Mouse (Mus musculus): Measurements from ENCODE around the gene Esrp2. TPM values are rescaled to one million over a fixed set of nuclear protein-coding genes. Genes with fewer than 3 reads are reported as not detected.

The Esrp2 gene
- total RNA-seq, 2 experiments from 2014 or later: 0.35 to 1.4 TPM

DNA sequence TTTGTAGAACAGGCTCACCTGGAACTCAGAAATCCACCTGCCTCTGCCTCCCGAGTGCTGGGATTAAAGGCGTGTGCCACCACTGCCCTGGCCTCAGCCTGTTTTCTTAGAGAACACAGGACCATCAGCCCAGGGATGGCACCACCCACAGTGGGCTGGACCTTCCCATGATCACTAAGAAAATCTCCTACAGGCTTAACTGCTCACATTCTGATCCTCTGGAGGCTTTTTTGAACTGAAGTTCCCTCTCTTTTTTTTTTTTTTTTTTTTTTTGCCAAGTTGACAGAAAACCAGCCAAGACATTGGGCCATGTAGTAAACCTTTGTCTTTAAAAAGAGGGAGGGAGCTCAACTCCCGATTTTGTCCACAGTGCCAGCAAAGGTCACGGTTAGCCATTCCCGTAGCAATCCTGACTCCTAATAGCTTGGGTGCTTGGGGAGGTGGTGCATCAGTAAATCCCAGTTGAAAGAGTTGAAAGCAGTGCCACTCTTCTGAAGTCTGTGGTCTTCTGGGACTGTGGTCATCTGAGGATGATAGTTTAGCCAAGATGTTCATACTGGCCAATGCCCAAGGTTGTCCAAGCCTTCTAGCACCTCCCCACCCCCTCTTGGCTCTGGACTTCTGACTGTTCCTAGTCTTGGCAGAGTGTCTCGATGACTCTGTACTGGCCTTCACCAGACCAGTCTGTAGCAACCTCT lies 11.2 kb upstream of the Esrp2 start:
- peak; percentile 51 to 68 for DNase-seq

DNA sequence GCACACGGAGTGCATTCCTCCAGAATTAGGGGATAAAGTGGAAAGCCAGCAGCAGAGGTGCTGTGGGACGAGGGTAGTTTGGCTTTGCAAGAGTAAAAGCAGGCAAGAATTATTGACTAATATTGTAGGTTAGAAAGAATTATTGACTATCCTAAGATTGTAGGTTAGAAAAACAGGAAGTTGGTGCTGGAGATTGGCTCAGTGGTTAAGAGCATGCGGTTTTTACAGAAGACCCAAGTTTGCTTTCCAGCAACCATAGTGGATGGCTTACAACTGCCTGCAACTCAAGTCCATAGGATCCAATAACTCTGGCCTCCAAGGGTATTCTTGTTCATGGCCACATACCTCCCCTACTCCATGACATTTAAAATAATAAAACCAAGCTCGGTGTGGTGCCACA lies 9.2 kb upstream of the Esrp2 start:
- no peak for DNase-seq

DNA sequence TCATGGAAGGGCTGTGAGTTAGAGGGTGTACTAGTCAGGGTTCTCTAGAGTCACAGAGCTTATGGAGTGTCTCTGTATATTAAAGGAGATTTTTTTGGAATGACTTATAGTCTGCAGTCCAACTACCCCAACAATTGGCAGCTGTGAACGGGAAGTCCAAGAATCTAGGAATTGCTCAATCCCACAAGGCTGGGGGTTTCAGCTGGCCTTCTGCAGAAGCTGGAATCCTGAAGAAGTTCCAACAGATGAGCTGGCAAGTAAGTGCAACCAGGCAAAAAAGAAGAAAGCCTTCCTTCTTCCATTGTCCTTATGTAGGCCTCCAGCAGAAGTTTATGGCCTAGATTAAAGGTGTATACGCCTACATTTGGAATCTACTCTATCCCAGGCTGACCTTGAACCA lies 8.6 kb upstream of the Esrp2 start:
- DNase-seq: peak; percentile 42 to 74

DNA sequence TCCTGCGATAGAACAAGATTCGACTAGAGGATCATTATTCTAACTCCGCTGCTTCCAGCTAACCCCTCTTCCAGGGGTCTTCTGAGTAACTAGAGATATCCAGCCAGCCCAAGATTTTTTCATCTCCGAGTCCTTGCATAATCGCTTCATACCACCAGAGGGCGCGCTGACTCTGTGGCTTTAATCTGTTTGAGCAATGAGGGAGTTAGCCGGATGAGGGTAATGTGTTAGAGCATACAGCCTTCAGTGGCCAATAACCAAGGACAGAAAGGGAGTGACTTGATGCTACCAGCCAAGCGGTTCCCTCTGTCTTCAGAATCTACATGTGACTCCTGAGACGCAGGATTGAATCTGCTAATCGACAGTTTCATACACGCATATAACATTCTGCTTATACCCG lies 4.0 kb upstream of the Esrp2 start:
- DNase-seq: peak; percentile 79 to 94

DNA sequence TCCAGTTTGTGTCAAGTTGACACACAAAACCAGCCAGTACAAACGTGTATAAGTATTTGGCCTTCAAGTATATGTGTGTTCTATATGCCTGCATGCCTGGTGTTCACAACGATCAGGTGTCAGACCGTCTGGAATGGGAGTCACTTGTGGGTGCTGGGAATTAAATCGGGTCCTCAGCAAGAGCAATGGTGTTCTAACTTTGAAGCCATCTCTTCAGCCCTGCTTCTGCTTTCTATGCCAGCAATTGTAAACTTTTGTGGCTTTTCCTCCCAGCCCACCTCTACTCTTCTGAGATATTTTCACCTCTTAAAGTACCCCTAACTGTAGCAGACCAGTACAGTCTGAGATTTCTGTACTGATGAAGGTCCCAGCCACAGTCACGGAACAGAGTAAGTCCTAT lies 3.4 kb upstream of the Esrp2 start:
- DNase-seq: no peak

DNA sequence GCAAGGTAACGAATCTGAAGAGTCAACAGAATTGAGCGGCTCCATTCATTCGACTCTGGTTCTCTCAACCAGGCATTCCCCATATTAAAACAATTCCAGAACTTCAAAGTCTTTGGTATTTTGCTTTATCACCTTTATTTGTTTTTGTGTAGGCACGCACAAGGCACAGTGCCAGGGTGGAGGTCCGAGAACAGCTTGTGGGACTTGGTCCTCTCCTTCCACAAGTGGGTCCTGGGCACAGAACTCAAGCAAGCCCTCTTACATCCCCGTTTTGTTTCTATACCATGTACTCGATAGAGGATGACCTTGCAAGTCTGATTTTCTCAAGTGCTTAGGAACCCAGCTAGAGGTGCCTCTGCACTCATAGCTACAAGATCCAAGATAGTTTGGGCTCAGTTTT lies 1.8 kb upstream of the Esrp2 start:
- DNase-seq: no peak

DNA sequence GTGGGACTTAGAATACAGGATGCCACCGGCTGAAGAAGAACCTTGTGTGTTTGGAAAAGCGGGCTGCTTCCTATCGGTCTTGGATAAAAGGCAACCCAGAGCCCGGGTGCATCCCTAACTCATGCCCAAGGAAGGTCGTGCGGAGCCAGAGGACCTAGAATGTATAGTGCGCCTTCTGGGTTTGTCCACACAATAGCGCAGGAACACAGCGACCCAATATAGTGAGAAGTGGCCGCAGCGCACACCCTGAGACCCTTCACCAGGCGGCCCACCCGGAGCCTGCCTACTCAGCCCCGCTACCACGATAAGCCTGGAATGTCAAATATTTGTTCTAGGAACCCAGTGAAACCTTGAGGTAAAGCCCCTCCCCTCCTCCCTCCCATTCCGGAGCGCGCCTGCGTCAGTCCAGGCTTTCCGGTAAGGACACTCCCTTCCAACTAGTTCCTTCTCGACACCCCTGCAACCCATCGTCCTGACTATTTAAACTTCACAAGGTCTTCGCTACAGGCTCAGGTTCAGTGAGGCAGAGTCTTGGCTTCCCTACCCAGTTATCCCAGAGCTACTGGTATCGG lies 1.2 kb upstream of the Esrp2 start:
- DNase-seq: peak; percentile 84 to 85

DNA sequence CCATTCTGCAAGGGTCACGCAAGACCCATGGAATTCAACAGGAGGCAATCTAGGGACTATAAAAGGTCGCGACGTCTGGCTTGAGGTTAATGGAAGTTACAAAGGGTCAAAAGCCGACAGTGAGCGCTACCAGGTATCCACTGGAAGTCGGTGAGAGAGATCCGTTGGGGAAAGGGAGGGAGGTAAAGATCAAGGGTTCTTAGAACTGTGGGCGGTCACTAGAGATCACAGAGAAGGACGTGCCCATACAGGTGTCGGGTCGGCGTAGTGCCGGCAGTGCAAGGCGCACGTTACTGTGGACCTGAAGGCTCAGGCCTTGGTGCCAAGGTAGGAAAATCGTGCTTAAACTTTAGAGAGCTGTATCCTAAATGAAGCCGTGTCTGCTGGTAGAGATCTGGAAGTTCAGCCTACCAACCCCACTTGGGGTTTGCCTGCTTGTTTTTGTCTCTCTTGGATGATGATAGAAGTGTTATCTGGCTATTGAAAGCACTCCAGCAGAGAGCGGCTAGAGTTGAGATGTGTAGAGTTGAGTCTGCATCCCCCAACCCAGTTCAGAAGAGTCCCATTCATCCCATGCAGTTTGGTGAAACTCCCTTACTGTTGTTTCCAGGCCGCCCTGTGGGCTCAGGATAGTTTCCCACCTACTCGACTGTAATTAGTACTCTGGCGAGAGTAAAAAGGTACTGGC lies 588 bp upstream of the Esrp2 start:
- DNase-seq: no peak

DNA sequence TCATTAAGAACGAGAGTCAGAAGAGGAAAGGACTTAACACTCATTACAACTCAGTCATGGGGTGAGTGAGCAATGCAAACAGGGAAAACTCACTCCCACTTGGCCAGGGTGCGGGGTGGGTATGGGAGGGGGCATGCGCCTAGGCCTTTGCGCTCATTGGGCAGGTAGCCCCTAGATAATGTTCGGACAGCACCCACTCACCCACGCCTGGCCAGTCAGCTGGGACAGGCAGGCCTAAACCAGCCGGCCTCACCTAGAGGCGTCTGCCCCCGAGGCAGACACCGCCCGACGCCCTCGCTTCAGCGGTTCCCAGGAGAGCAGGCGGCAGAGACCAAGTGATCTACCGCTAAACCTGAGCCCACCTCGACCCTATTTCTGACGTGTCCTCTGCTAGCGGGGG lies 1.1 kb downstream of the Esrp2 start:
- no peak for DNase-seq

DNA sequence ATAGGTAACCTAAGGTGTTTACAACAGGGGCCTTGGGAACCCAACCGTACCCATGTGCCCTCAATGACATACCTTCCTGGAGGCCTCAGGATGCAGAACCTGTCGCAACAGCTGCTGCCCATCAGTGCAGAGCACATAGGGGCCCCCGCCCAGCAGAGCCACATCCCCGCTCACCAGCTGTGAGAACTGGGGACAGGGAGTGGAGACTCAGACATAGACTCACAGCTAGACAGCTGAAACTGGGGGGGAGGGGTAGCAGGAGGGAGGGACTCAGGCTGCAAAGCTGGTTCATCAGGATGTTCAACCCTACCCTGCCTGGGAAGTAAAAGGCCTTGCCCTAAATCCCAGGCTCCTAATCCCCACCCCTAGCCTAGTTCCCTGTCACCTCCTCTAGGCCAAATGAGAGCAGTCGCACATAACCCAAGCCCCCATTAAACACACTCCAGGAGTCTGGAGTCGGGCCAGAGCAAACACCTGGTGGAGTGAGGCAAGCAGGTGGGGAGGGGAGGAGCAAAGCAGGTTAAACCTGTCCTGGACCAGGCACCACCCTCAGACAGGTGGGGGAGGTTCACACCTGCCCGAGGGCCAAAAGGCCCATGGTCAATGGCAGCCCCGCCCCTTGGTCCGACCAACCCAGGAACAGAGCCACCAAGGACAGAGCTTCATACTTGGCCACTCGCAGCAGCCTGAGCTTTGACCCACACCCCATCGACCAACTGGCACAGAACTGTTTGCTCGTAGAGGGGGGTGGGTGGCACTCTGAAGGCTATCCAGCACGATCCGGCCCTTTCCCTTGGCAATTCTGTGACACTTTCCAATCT lies 1.8 kb downstream of the Esrp2 start:
- DNase-seq: no peak

DNA sequence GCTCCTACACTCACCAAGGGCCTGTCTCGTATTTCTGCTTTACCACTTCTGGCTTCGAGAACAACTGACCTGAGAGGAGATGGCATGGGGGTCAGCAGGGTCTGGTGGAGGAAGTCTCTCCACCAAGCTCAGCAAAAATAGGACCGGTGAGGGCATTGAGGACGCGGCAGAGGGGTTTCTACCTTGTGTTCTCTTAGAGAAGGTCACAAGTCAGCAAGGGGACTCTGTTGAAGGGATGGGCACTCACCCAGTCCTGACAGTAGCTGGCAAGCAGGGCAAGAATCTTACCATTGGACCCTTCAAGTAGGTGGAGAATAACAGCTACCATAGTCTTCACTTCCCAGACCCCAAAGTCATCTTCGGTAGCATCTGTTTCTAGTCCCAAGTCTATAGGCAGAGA lies 2.8 kb downstream of the Esrp2 start:
- no peak for DNase-seq

DNA sequence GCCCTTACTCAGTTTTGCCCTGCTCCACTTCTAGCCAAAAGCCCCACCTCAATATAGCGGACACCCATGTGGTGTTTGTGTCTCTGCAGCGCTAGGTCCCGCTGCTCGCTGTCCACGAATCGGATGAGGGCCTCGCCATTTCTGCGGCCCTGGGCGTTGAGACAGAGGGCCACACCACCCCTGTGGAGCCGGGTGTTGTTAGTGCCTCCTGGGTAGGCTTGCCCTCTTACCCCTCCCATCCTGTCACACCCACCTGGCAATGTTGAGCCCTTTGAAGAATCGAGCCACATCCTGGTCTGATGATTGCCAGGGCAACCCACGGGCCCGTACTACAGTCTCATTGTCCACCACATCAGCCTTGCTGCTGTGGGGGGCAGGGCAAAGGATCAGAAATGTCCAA lies 3.2 kb downstream of the Esrp2 start:
- DNase-seq: no peak

DNA sequence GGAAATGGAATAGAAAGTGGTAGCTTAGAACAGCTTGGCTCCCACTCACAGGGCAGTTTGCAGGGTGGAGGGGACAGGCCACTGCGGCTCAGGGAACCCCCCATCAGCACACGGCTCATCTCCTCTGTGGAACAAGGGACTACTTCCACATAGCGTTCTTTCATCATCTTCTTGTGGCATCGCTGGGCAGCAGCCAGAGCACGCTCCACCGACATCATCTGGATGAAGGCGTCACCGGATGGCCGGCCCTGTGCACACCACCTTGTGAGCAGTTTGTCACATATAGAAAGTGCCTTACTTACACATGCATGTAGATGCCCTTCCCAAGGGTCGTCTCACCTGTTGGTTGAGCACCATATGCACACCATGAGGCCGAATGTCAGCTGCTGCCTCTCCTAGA lies 4.4 kb downstream of the Esrp2 start:
- DNase-seq: no peak

DNA sequence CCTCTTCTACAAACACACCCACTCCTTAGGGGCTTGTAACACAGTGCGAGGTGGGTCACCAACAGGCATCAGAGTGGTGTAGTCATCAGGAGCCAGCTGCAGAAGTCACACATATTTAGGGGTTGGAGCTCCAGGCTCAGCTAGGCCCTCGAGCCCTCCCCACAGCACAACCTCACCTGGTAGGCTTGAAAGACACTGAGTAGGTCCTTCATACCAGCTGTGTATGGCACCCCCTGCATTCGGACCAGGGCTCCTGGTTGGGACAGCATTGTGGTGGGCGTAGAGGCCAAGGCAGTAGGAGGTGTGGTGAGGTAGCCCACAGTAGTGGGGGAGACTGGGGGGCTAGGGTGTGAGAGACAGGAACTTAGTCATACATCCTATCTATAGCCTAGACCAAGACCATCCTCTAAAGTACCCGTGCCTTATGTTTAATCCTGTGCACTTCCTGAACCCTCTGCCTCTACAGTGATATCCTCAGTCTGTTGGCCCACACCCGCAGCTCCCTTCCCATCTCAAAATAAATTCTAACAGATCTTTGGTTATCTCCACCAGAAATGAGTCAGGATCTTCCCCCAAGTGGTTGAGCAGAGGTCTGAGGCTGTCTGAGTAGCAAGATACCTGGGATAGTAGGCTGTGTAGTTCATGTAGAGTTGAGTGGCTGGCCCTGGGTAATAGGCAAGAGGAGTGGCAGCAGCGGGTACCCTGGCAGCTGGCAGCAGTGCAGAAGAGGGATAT lies 5.1 kb downstream of the Esrp2 start:
- DNase-seq: no peak

DNA sequence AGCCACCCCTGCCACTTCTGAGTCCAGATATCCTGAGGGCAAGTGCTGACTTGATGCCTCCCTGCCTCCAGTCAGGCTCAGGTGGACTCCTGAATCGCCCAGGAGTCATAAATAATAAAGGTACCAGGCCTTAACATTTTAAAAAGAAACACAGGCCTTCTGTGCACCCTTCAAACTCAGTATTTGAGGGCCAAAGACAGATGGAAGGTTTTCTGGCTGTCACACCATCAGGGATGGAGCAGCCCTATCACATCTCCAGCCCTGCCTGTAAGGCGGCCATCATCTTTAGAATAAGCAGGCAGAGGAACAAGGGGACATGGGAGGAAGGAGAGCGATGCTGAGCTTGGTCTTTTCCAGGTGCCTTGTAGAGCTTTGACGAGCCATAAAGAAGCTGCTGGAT lies 5.8 kb downstream of the Esrp2 start:
- no peak for DNase-seq

DNA sequence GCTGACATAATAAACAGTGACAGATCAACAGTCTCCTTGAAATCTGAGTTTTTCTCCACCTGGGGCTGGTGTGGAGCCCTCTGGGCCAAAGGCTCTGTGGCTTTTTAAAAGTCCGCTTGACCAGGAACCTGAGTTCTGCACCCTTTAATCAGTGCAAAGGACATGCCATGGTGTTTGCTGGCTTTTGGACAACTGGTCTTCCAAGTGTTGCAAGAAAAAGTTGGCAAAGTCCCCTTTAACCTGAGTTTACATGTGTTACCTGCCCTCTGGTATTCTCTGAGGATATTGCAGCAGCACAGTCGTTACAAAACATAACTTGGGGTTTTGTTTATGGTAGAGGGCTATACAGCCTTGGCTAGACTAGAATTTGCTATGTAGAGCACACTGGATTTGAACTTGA lies 6.3 kb downstream of the Esrp2 start:
- DNase-seq: no peak

DNA sequence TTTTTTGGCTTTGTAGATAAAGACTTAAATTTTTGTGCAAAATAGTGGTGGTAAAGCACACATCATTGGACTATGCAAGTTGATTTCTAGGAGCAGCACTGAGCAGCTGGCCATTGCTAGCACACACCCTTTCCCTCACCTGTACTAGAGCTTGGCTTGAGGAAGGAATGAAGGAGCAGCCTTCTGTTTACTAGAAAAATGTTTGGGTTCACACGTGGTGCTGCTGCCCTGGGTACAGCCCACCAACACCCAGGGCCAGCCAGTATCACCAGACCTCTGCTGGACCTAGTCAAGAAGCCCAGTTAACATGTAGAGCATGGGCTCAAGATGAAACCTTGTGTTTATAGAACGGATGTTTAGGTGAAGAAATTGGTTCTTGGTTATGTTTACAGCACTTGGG lies 6.8 kb downstream of the Esrp2 start:
- DNase-seq: no peak

DNA sequence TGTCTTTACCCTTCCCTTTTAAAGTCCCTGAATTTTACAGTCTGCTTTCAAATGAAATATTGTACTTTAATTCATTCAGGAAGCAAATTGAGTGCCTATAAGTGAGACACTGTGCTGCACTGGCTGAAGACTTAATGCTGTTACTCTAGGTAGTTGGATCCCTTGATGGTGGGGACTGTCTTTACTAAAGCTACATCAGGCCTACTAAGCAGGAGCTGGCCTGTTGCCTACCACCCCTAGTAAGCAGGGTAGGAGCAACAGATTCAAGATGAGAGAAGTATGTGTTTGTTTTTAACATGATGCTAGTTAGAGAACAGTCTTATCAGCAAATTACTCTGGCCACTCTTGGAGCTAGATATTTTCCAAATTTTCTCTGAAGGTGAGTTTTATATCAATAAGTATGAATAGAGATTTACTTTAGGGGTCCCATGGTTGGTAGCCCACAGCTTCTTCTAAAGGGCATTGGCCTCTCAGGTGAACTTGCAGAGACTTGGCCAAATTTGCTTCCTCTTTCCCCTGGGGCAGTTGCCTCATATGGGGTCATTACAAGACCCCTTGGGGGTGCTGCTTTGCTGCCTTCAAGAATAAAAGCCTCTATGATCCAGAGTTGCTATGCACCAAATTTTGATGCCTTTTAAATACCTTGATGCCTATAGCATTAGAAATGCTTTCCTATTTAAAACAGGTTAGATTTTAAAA lies 7.4 kb downstream of the Esrp2 start:
- no peak for DNase-seq

DNA sequence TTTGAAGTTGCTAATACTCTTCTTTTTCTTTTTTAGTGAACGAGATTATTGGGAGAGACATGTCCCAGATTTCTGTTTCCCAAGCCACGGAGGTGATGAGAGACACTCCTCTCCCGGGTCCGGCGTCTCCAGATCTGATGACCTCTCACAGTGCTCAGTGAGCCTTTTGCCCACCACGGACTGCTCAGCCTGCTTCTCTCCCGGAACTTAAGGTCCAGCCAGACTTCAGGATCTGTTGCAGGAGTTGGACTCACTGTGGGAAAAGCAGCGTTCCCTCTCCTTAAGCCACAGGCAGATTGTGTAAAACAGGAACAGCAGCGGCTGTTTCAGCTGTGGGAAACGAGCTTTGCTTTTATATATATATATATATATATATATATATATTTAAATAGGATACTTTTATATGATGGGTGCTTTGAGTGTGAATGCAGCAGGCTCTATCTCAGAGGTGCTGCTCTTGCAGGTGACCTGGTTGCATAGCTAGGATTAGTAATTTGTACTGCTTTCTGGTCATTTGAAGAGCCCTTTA lies 8.8 kb downstream of the Esrp2 start:
- DNase-seq: peak in 1 of 2 experiments; percentile 26

DNA sequence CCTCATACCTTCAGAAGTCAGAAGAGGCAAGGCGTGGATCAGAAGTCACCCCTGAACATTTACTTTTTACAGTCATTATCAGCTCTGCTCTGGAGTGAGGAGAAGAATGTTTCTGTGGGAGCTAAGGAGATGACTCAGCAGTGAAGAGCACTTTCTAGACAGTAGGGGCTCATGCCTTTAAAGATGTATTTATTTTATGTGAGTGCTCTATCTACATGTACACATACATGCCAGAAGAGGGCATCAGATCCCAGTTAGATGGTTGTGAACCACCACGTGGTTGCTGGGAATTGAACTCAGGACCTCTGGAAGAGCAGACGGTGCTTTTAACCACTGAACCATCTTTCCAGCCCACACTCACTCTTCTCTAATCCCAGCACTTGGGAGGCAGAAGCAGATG lies 9.7 kb downstream of the Esrp2 start:
- no peak for DNase-seq

DNA sequence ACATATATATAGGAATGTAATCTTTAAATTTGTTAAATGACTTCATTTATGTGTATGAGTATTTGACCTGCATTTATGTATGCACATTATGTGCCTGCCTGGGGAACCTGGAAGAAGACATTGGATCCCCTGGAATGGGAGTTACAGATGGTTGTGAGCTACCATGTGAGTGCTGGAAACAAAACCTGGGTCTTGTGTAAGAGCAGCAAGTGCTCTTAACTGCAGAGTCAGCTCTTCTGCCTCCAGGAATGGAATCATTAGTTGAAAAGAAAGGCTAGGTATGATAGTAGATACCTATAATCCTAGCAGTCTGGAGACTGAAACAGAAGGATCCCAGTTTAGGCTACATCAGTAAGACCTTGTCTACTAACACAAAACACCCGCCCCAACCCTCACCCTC lies 10.7 kb downstream of the Esrp2 start:
- DNase-seq: no peak

All from heart, adult 18-20 months (tissue).